ENCODE assay signal across 7 mouse cellular contexts in genomic region chr3:115596523-115596922, GRCm38 (mm10).
DNase-seq lines count a peak whose midpoint lies in the region; ATAC-seq and TF ChIP-seq lines count a peak whose summit lies in the region.

No protein-coding gene starts in this region.

- TF ChIP-seq CTCF in spleen, adult 2 months (IDR thresholded peaks at IDR 0.05; ENCODE audit: extremely low read depth, insufficient read depth, insufficient read length, insufficient replicate concordance) = peak; percentile 93; the same call in 1 of the 2 replicates

- no peak overlapping the region for H3K27ac ChIP-seq in spleen, adult 2 months (ENCODE audit: insufficient read depth, low read length)

- H3K36me3 ChIP-seq in spleen, adult 2 months (ENCODE audit: control insufficient read depth, insufficient read depth, low read length) = no peaks in the 10 kb centered on the region

- DNase-seq in MEL-GATA-1-ER (ENCODE audit: extremely low read depth, low read depth) = peak; percentile 47
- peak; percentile 26 to 27 for DNase-seq in adrenal gland, postnatal 4 days (ENCODE audit: low spot score in 2 of 2)
- DNase-seq in heart, postnatal 4 days = peak; percentile 83
- peak; percentile 32 for DNase-seq in layer of hippocampus, adult 9-10 months (ENCODE audit: low spot score)
- peak; percentile 36 to 74 for DNase-seq in lung, postnatal 4 days
- peak; percentile 64 to 83 for DNase-seq in spleen, adult 2 months (ENCODE audit: low read depth in 1 of 2, low spot score in 2 of 2)

- peak; percentile 88 for ATAC-seq in erythroblast, adult 5-6 weeks (replicated peaks; ENCODE audit: low FRiP score, poor library complexity, severe bottlenecking)

- no peaks in the 10 kb centered on the region for H3K27me3 ChIP-seq in spleen, adult 2 months (ENCODE audit: control insufficient read depth, insufficient read depth, low read length)

- WGBS in spleen, adult 2 months = 6% methylated on average over 6 of the region's 6 CpGs

- no peak for TF ChIP-seq POLR2A in spleen, adult 2 months (IDR thresholded peaks at IDR 0.05; ENCODE audit: low read depth, low read length)

- H3K4me3 ChIP-seq in spleen, adult 2 months (ENCODE audit: extremely low read depth, insufficient read depth, insufficient read length) = no peak overlapping the region

- no peaks in the 10 kb centered on the region for H3K4me1 ChIP-seq in spleen, adult 2 months (ENCODE audit: control insufficient read depth, insufficient read depth, insufficient read length)

Comparison
In these comparisons a context has a peak if more than half of its experiments do, and no peak if none do; other contexts are left out.
1. DNase-seq: peak in every context shown above with its lines; median percentile 83 in heart, postnatal 4 days; 74 in spleen, adult 2 months; 55 in lung, postnatal 4 days; 47 in MEL-GATA-1-ER; 32 in layer of hippocampus, adult 9-10 months; 26 in adrenal gland, postnatal 4 days.